Mouse (Mus musculus) lung, embryonic 14.5 days (tissue): ENCODE results near the gene Il31. TPM values are rescaled to one million over a fixed set of nuclear protein-coding genes. Genes with fewer than 3 reads are reported as not detected.

Experiments
- ATAC-seq: fragments of 200-750 bp; cut with Nextera tagmentation; 2 replicates; pipeline ENCODE4 v1.8.0; 2017; ENCODE audit warnings: mild to moderate bottlenecking, moderate TSS enrichment, moderate library complexity; ENCODE audit not compliant: insufficient read depth
- DNase-seq: peaks from one replicate; pipeline ENCODE4 v3.0.0-alpha.2; 2015
- H3K27ac ChIP-seq: fragments of 300-500 bp; sonication (generic); 2 replicates; pipeline ENCODE4 v1.5.1; 2014; ENCODE audit warnings: low read depth, mild to moderate bottlenecking, moderate library complexity
- H3K27me3 ChIP-seq: fragments of 300-500 bp; sonication (generic); 2 replicates; pipeline ENCODE4 v1.6.1; 2014; ENCODE audit warnings: low read length, control low read depth; ENCODE audit not compliant: insufficient read depth
- H3K36me3 ChIP-seq: fragments of 300-500 bp; sonication (generic); 2 replicates; pipeline ENCODE4 v1.6.1; 2014; ENCODE audit warnings: control low read depth; ENCODE audit not compliant: insufficient read depth
- H3K4me1 ChIP-seq: fragments of 300-500 bp; sonication (generic); 2 replicates; pipeline ENCODE4 v1.6.1; 2014; ENCODE audit warnings: antibody characterized with exemption, control low read depth; ENCODE audit not compliant: insufficient read depth
- H3K4me2 ChIP-seq: fragments of 300-500 bp; sonication (generic); 2 replicates; pipeline ENCODE4 v1.6.1; 2014; ENCODE audit warnings: mild to moderate bottlenecking
- H3K4me3 ChIP-seq: fragments of 300-500 bp; sonication (generic); 2 replicates; pipeline ENCODE4 v1.5.1; 2014; ENCODE audit warnings: low read depth, low read length
- H3K9ac ChIP-seq: fragments of 300-500 bp; sonication (generic); 2 replicates; pipeline ENCODE4 v1.6.1; 2014
- H3K9me3 ChIP-seq: fragments of 300-500 bp; sonication (generic); 2 replicates; pipeline ENCODE4 v1.6.1; 2016; ENCODE audit warnings: low read depth, low read length, control low read depth
- CTCF ChIP-seq: IDR thresholded peaks from 2 replicates; pipeline ENCODE4 v1.5.1; 2016; ENCODE audit warnings: antibody characterized with exemption, low read depth
- WGBS: fragments of 180-500 bp; shearing (Covaris S2); extraction: QIAGEN DNeasy Blood & Tissue Kit; methylation state at CpG from one replicate; pipeline ENCODE4 v1.1.7; 2014; 5-methylcytosine and 5-hydroxymethylcytosine counted together
- polyA plus RNA-seq: library from polyadenylated mRNA; unstranded; fragments of >200 nt; fragmentation: Nextera tagmentation; extraction: Ambion mirVana; gene quantifications from 2 replicates; pipeline ENCODE4 v1.2.1, GENCODE M21; 2014

Il31 gene
- not detected in 2 replicates for polyA plus RNA-seq

- ATAC-seq (no peak; the same call in 1 of the 2 replicates), DNase-seq (peak; percentile 64)
- H3K4me1 ChIP-seq: no peaks in the 10 kb centered on the region
- TF ChIP-seq CTCF: no peak
- no peaks in the 10 kb centered on the region for H3K27me3 ChIP-seq
- WGBS: 8% methylated on average over 25 of the region's 25 CpGs
- H3K9ac ChIP-seq: no peak within 1 kb of the TSS
- H3K27ac ChIP-seq: no peak within 1 kb of the TSS
- H3K4me3 ChIP-seq: 0 out of 2 replicates have a peak within 1 kb of the TSS, but pooled peaks have one; percentile 11
- H3K36me3 ChIP-seq: no peaks in the 10 kb centered on the region
- no peaks in the 10 kb centered on the region for H3K9me3 ChIP-seq
- H3K4me2 ChIP-seq: peak within 1 kb of the TSS; percentile 51
Observed at GRCm38 (mm10) chr5:123489112-123489785, at the start of gene Il31, which contains the start of gene Lrrc43. Il31 (minus strand) TSS chr5:123489489. Lrrc43 (plus strand) TSS chr5:123489305.

- no peak overlapping the region for H3K4me3 ChIP-seq
- H3K36me3 ChIP-seq: peaks cover 70% of the 10 kb centered on the region
- 92% methylated on average over 10 of the region's 10 CpGs for WGBS
- DNase-seq (no peak), ATAC-seq (no peak)
- no peaks in the 10 kb centered on the region for H3K4me1 ChIP-seq
- H3K9ac ChIP-seq: no peak overlapping the region
- no peak for TF ChIP-seq CTCF
- H3K4me2 ChIP-seq: no peak overlapping the region
- H3K27me3 ChIP-seq: no peaks in the 10 kb centered on the region
- H3K27ac ChIP-seq: no peak overlapping the region
- no peaks in the 10 kb centered on the region for H3K9me3 ChIP-seq
Observed at GRCm38 (mm10) chr5:123533801-123534200, 44.5 kb upstream of the Il31 start.

- no peaks in the 10 kb centered on the region for H3K9me3 ChIP-seq
- no peak for DNase-seq
- no peaks in the 10 kb centered on the region for H3K27me3 ChIP-seq
- no peak overlapping the region for H3K9ac ChIP-seq
- no peak overlapping the region for H3K27ac ChIP-seq
- 85% methylated on average over 8 of the region's 8 CpGs for WGBS
- no peak for ATAC-seq
- H3K36me3 ChIP-seq: peaks cover 64% of the 10 kb centered on the region
- TF ChIP-seq CTCF: no peak
- H3K4me3 ChIP-seq: no peak overlapping the region
- no peaks in the 10 kb centered on the region for H3K4me1 ChIP-seq
- H3K4me2 ChIP-seq: no peak overlapping the region
Observed at GRCm38 (mm10) chr5:123530056-123530455, 40.8 kb upstream of the Il31 start.

GRCm38 (mm10) chr5:123528641-123529040, 39.4 kb upstream of the Il31 start:
- Histone ChIP-seq H3K36me3 (peaks cover 54% of the 10 kb centered on the region), H3K4me2 (no peak overlapping the region), H3K27ac (no peak overlapping the region), H3K27me3 (no peaks in the 10 kb centered on the region), H3K4me1 (0 out of 2 replicates have a peak, but pooled peaks cover 4% of the 10 kb centered on the region), H3K9me3 (no peaks in the 10 kb centered on the region), H3K4me3 (no peak overlapping the region), H3K9ac (no peak overlapping the region)
- no peak for TF ChIP-seq CTCF
- DNase-seq (no peak), ATAC-seq (no peak)
- WGBS: 65% methylated on average over 7 of the region's 7 CpGs

GRCm38 (mm10) chr5:123525916-123526495, 36.7 kb upstream of the Il31 start:
- Histone ChIP-seq H3K27me3 (no peaks in the 10 kb centered on the region), H3K9ac (no peak overlapping the region), H3K36me3 (peaks cover 28% of the 10 kb centered on the region; the same call in 1 of the 2 replicates), H3K4me1 (peaks cover 8% of the 10 kb centered on the region; the same call in 1 of the 2 replicates), H3K4me2 (no peak overlapping the region), H3K9me3 (no peaks in the 10 kb centered on the region), H3K4me3 (no peak overlapping the region), H3K27ac (no peak overlapping the region)
- DNase-seq (no peak), ATAC-seq (no peak)
- WGBS: 88% methylated on average over 9 of the region's 9 CpGs
- TF ChIP-seq CTCF: no peak

GRCm38 (mm10) chr5:123525281-123525680, 36.0 kb upstream of the Il31 start, which contains the start of gene Gm49027:
Gm49027 (minus strand) TSS chr5:123525488.
- DNase-seq (no peak), ATAC-seq (no peak)
- no peaks in the 10 kb centered on the region for H3K9me3 ChIP-seq
- no peak for TF ChIP-seq CTCF
- H3K27me3 ChIP-seq: no peaks in the 10 kb centered on the region
- H3K9ac ChIP-seq: peak within 1 kb of the TSS; percentile 13; the same call in 1 of the 2 replicates
- peaks cover 21% of the 10 kb centered on the region; the same call in 1 of the 2 replicates for H3K36me3 ChIP-seq
- H3K27ac ChIP-seq: no peak within 1 kb of the TSS
- peak within 1 kb of the TSS; percentile 94 for H3K4me3 ChIP-seq
- H3K4me1 ChIP-seq: peaks cover 8% of the 10 kb centered on the region; the same call in 1 of the 2 replicates
- 81% methylated on average over 7 of the region's 7 CpGs for WGBS
- peak within 1 kb of the TSS; percentile 94 for H3K4me2 ChIP-seq

- Histone ChIP-seq H3K4me1 (peaks cover 8% of the 10 kb centered on the region; the same call in 1 of the 2 replicates), H3K27ac (no peak overlapping the region), H3K9me3 (no peaks in the 10 kb centered on the region), H3K9ac (peak overlapping the region; percentile 13; the same call in 1 of the 2 replicates), H3K36me3 (peaks cover 20% of the 10 kb centered on the region; the same call in 1 of the 2 replicates), H3K4me2 (peak overlapping the region; percentile 94), H3K27me3 (no peaks in the 10 kb centered on the region), H3K4me3 (peak overlapping the region; percentile 94)
- peak; percentile 97 for ATAC-seq
- under 1% methylated on average over 27 of the region's 27 CpGs for whole genome bisulfite sequencing
- peak; percentile 92 for DNase-seq
- peak; percentile 43 for TF ChIP-seq CTCF
Observed at GRCm38 (mm10) chr5:123524393-123524750, 35.1 kb upstream of the Il31 start.
